In the genomic region with DNA sequence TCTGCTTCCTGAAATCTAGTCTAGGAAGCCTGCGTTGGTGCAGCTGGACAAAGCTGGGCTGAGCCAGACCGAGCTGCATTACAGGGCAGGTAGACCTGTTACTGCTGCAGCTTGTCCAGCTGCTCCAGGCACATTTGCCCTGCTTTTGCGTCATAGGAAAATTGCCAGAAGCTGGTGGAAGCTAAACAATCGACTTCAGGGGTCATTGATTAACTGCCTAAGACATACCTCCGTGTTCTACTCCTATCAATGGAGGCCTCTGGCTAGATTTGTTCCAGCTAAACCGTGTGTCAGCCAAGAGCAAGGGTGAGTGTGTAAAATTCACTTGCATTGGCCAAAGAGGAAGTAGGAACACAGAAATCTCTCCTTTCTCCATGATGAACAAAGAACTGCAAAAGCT, we compare ENCODE assay signal across 15 mouse cellular contexts. TPM values are rescaled to one million over a fixed set of nuclear protein-coding genes. Genes with fewer than 3 reads are reported as not detected.
A peak's percentile ranks its signal among the peaks of the same experiment; 100 is the strongest.
DNase-seq lines count a peak whose midpoint lies in the region; ATAC-seq and TF ChIP-seq lines count a peak whose summit lies in the region.
"Had no signal": no experiment of that assay in that cellular context is flagged by ENCODE, and none has a peak within 500 bp of the region (broad histone marks: within the 10 kb centered on the region; RNA-seq: fewer than 3 reads in every experiment).

No protein-coding gene starts in this region.

- H3K9ac ChIP-seq in lung, embryonic 14.5 days, result no peak overlapping the region
- H3K9ac ChIP-seq in stomach, embryonic 16.5 days (ENCODE audit: low read length), result peak overlapping the region; percentile 4; the same call in 1 of the 2 replicates
- H3K9ac ChIP-seq: hindbrain, embryonic 15.5 days had no signal

- peaks cover 27% of the 10 kb centered on the region for H3K4me1 ChIP-seq in lung, embryonic 14.5 days (ENCODE audit: insufficient read depth)
- H3K4me1 ChIP-seq in stomach, embryonic 16.5 days (ENCODE audit: control insufficient read depth, insufficient read depth, low read length), result peaks cover 41% of the 10 kb centered on the region
- H3K4me1 ChIP-seq: midbrain, embryonic 10.5 days had no signal

- H3K9me3 ChIP-seq in lung, embryonic 14.5 days (ENCODE audit: low read depth, low read length), result no peaks in the 10 kb centered on the region
- H3K9me3 ChIP-seq in stomach, embryonic 16.5 days (replicated peaks; ENCODE audit: control insufficient read depth, low read length), result no peaks in the 10 kb centered on the region
- H3K9me3 ChIP-seq: hindbrain, embryonic 15.5 days; midbrain, embryonic 10.5 days had no signal

- no peak overlapping the region for H3K4me2 ChIP-seq in lung, embryonic 14.5 days
- no peak overlapping the region for H3K4me2 ChIP-seq in stomach, embryonic 16.5 days (ENCODE audit: low read depth, low read length)
- H3K4me2 ChIP-seq: hindbrain, embryonic 15.5 days had no signal

- H3K27ac ChIP-seq in lung, embryonic 14.5 days (ENCODE audit: low read depth), result 0 out of 2 replicates have a peak overlapping the region, but pooled peaks have one; percentile 30
- H3K27ac ChIP-seq in stomach, embryonic 16.5 days (ENCODE audit: low read length), result peak overlapping the region; percentile 84
- H3K27ac ChIP-seq: hindbrain, embryonic 15.5 days; midbrain, embryonic 10.5 days had no signal

- H3K4me3 ChIP-seq in lung, embryonic 14.5 days (ENCODE audit: low read depth, low read length), result no peak overlapping the region
- H3K4me3 ChIP-seq in stomach, embryonic 16.5 days (replicated peaks; ENCODE audit: low read length), result no peak overlapping the region
- H3K4me3 ChIP-seq: hindbrain, embryonic 15.5 days; midbrain, embryonic 10.5 days had no signal

- no peak for ATAC-seq in lung, embryonic 14.5 days (ENCODE audit: insufficient read depth)
- ATAC-seq in granulocyte monocyte progenitor cell, adult 5-6 weeks (replicated peaks; ENCODE audit: poor library complexity, severe bottlenecking), result peak; percentile 23; the same call in 1 of the 2 replicates
- no peak for ATAC-seq in stomach, embryonic 16.5 days (ENCODE audit: insufficient read depth, low FRiP score)
- ATAC-seq: forebrain, embryonic 14.5 days had no signal

- WGBS in lung, embryonic 14.5 days, result 52% methylated on average over 6 of the region's 6 CpGs
- WGBS in stomach, embryonic 16.5 days, result 22% methylated on average over 6 of the region's 6 CpGs

- H3K27me3 ChIP-seq in lung, embryonic 14.5 days (ENCODE audit: insufficient read depth, low read length), result no peaks in the 10 kb centered on the region
- no peaks in the 10 kb centered on the region for H3K27me3 ChIP-seq in stomach, embryonic 16.5 days (ENCODE audit: control insufficient read depth, insufficient read depth, low read length)

- no peaks in the 10 kb centered on the region for H3K36me3 ChIP-seq in lung, embryonic 14.5 days (ENCODE audit: insufficient read depth)
- H3K36me3 ChIP-seq in stomach, embryonic 16.5 days (ENCODE audit: control insufficient read depth, insufficient read depth, low read length), result no peaks in the 10 kb centered on the region
- H3K36me3 ChIP-seq: hindbrain, embryonic 15.5 days; midbrain, embryonic 10.5 days had no signal

- no peak for TF ChIP-seq CTCF in lung, embryonic 14.5 days (IDR thresholded peaks at IDR 0.05; ENCODE audit: low read depth)

- DNase-seq in lung, embryonic 14.5 days, result peak; percentile 8
- DNase-seq in lung, postnatal 14 days, result no peak
- DNase-seq in kidney, adult 9 months, result peak; percentile 83
- DNase-seq in left cerebral cortex, postnatal 36 days (ENCODE audit: low spot score in 2 of 2), result no peak
- no peak for DNase-seq in layer of hippocampus, postnatal 10 days (ENCODE audit: low spot score in 2 of 2)
- DNase-seq: adrenal gland, postnatal 25 days; cerebellum, postnatal 36 days; left cerebral cortex, postnatal 4 days; spleen, adult 18-20 months; thymus, postnatal 4 days had no signal

- intact Hi-C loops in left cerebral cortex, postnatal 36 days (cut with DNase I), result loop anchor here (5.0 kb wide), 1 partner anchor 37 kb away; no protein-coding TSS in a partner anchor

RNA-seq across cellular contexts. Expression of a gene that starts 6.8 kb away (rescaled TPM):
- polyA plus RNA-seq in lung, embryonic 14.5 days (2014; fragmentation: Nextera tagmentation; extraction: Ambion mirVana), result 5.0 and 7.1 TPM in 2 replicates
- 4.6 and 18.1 TPM in 2 replicates for total RNA-seq in granulocyte monocyte progenitor cell, adult 5-6 weeks (2014; fragmentation: Nextera tagmentation)
- 44.3 and 53.7 TPM in 2 replicates for total RNA-seq in granulocyte monocyte progenitor cell, adult 5-6 weeks (2017)
- 22.1 and 24.4 TPM in 2 replicates for polyA plus RNA-seq in stomach, embryonic 16.5 days (2015; fragmentation: Nextera tagmentation; extraction: Ambion mirVana)
- 10 to 100 TPM; 10.6 to 13.6 TPM for total RNA-seq in left cerebral cortex, postnatal 36 days (2021)
- 1 to 10 TPM; 4.3 to 4.6 TPM for total RNA-seq in layer of hippocampus, postnatal 10 days (2021)

RNA-seq across cellular contexts. Expression of a gene that starts 8.4 kb away (rescaled TPM):
- 30.9 and 32.5 TPM in 2 replicates for polyA plus RNA-seq in lung, embryonic 14.5 days (2014; fragmentation: Nextera tagmentation; extraction: Ambion mirVana)
- total RNA-seq in granulocyte monocyte progenitor cell, adult 5-6 weeks (2014; fragmentation: Nextera tagmentation), result 66.8 and 109 TPM in 2 replicates
- total RNA-seq in granulocyte monocyte progenitor cell, adult 5-6 weeks (2017), result 58.3 and 63.6 TPM in 2 replicates
- 55.8 and 58.2 TPM in 2 replicates for polyA plus RNA-seq in stomach, embryonic 16.5 days (2015; fragmentation: Nextera tagmentation; extraction: Ambion mirVana)
- total RNA-seq in left cerebral cortex, postnatal 36 days (2021), result 100 to 1,000 TPM; 146 to 149 TPM
- total RNA-seq in layer of hippocampus, postnatal 10 days (2021), result 100 to 1,000 TPM; 163 to 172 TPM

RNA-seq across cellular contexts. Expression of a gene that starts 23.4 kb away (rescaled TPM):
- 1,155 and 1,206 TPM in 2 replicates for polyA plus RNA-seq in lung, embryonic 14.5 days (2014; fragmentation: Nextera tagmentation; extraction: Ambion mirVana)
- 640 and 699 TPM in 2 replicates for total RNA-seq in granulocyte monocyte progenitor cell, adult 5-6 weeks (2014; fragmentation: Nextera tagmentation)
- 874 and 1,022 TPM in 2 replicates for total RNA-seq in granulocyte monocyte progenitor cell, adult 5-6 weeks (2017)
- polyA plus RNA-seq in stomach, embryonic 16.5 days (2015; fragmentation: Nextera tagmentation; extraction: Ambion mirVana), result 649 and 665 TPM in 2 replicates
- total RNA-seq in left cerebral cortex, postnatal 36 days (2021), result 100 to 1,000 TPM; 441 to 478 TPM
- total RNA-seq in layer of hippocampus, postnatal 10 days (2021), result 1,000 to 10,000 TPM; 1,119 to 1,208 TPM

RNA-seq across cellular contexts. Expression of a gene that starts 26.6 kb away (rescaled TPM):
- 19.5 and 21.6 TPM in 2 replicates for polyA plus RNA-seq in lung, embryonic 14.5 days (2014; fragmentation: Nextera tagmentation; extraction: Ambion mirVana)
- total RNA-seq in granulocyte monocyte progenitor cell, adult 5-6 weeks (2014; fragmentation: Nextera tagmentation), result 103 and 159 TPM in 2 replicates
- 23.7 and 28.6 TPM in 2 replicates for total RNA-seq in granulocyte monocyte progenitor cell, adult 5-6 weeks (2017)
- polyA plus RNA-seq in stomach, embryonic 16.5 days (2015; fragmentation: Nextera tagmentation; extraction: Ambion mirVana), result 11.7 and 16.2 TPM in 2 replicates
- total RNA-seq in left cerebral cortex, postnatal 36 days (2021), result 10 to 100 TPM; 16.5 to 16.9 TPM
- total RNA-seq in layer of hippocampus, postnatal 10 days (2021), result 10 to 100 TPM; 15.8 to 16.2 TPM

RNA-seq across cellular contexts. Expression of a gene that starts 46.4 kb away (rescaled TPM):
- 69.2 and 72.0 TPM in 2 replicates for polyA plus RNA-seq in lung, embryonic 14.5 days (2014; fragmentation: Nextera tagmentation; extraction: Ambion mirVana)
- total RNA-seq in granulocyte monocyte progenitor cell, adult 5-6 weeks (2014; fragmentation: Nextera tagmentation), result 66.8 and 88.9 TPM in 2 replicates
- total RNA-seq in granulocyte monocyte progenitor cell, adult 5-6 weeks (2017), result 41.5 and 46.0 TPM in 2 replicates
- 48.9 and 51.5 TPM in 2 replicates for polyA plus RNA-seq in stomach, embryonic 16.5 days (2015; fragmentation: Nextera tagmentation; extraction: Ambion mirVana)
- total RNA-seq in left cerebral cortex, postnatal 36 days (2021), result 1 to 10 TPM; 2.3 to 3.1 TPM
- total RNA-seq in layer of hippocampus, postnatal 10 days (2021), result 1 to 10 TPM; 5.2 to 5.7 TPM

Comparison
In these comparisons a context has a peak if more than half of its experiments do, and no peak if none do; other contexts are left out.
1. DNase-seq: peak in lung, embryonic 14.5 days (single experiment) and kidney, adult 9 months (single experiment); none in lung, postnatal 14 days (single experiment), left cerebral cortex, postnatal 36 days (0 of 2) and layer of hippocampus, postnatal 10 days (0 of 2).